Mouse (Mus musculus) inflammation-experienced regulatory T-cells, adult 6 months (primary cell): ENCODE measurements around the gene Serpina7. TPM values are rescaled to one million over a fixed set of nuclear protein-coding genes. Genes with fewer than 3 reads are reported as not detected.

Experiments used
- ATAC-seq: one replicate; pipeline ENCODE4 v1.8.0; 2017
- polyA plus RNA-seq, 3 experiments: library from polyadenylated mRNA; unstranded; fragments of 100-300 nt; shearing (Covaris generic); gene quantifications; one replicate each; pipeline ENCODE4 v1.2.1; 2017

Serpina7 gene
- polyA plus RNA-seq = not detected

DNA sequence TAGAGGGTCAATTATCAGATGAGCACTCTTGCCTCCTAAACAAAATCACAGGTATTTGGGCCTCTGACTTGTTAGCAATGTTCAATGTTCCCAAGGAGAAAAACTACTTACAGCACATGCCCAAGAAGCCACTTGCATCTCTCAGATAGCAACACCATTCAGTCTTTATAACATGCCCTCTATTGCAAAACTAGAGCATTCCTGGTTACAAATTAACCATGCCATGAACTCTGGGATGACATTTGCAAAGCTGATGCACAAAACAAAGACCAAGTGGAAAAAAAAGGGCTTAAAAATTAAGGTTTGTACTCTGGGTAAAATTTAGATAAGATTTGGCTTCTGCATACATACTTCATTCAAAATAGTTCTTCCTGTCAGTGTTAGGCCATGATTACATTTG is at the start of gene Serpina7:
Gene Serpina7, minus strand, starts transcription at position 160 of the 400 bp plus-strand sequence.
- ATAC-seq = no peak

DNA sequence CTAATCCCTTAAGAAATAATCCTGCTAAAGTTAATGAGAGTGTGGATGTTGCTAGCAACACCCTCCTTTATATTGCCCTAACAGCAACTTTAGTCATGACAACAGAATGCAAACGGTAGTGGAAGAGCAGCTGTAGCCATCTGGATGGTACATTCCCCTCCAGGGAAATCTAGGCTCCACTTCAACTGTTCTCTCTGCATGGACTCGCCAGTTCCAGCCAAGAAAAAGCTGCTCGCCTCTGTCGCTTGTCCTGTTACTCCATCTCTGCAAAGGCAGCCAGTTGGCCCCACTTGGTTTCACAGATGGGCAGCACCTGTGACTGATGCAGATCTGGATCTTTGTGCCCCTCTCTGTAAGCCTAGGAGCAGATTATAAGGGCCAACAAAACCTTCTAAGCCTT is 49.0 kb upstream of the Serpina7 start:
- no peak for ATAC-seq

DNA sequence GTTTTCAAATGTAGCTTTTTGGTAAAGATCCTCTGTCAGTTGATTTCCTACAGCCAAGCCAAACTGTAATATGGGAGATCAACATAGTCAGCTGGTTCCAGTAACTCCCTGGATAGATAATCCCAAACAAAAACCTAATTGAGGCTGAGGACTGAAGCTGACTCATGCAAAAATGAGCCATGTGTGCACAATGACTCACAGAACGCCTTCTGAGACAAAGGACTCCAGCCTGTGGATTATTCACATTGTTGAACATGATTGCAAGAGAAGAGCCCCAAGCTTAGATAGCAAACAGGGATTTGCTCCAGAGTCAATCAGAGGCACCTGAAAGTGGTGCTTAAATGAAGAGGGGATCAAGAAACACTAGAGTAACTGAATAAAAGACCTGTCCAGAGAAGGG is 12.2 kb upstream of the Serpina7 start:
- ATAC-seq = no peak

DNA sequence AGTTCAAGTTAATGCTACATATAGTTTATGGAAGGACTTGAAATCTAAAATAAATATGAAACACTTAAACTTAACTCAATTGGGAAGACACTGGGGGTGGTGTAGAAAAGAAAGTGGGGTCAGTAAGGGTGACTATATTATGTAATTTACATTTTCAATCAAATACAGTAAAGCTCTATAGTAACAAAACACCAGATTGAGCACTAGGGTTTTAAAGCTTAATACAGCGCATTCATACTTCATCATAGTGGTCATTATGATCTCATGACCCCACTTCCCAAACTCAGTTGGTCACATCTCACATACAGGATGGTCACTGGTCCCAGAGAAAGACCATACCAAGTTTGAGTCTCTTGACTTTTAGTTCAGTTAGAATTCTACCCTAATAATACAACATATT is 907 bp upstream of the Serpina7 start, which contains the start of gene 4930513O06Rik:
Gene 4930513O06Rik, plus strand, starts transcription at position 301 of the 400 bp plus-strand sequence.
- ATAC-seq = no peak

DNA sequence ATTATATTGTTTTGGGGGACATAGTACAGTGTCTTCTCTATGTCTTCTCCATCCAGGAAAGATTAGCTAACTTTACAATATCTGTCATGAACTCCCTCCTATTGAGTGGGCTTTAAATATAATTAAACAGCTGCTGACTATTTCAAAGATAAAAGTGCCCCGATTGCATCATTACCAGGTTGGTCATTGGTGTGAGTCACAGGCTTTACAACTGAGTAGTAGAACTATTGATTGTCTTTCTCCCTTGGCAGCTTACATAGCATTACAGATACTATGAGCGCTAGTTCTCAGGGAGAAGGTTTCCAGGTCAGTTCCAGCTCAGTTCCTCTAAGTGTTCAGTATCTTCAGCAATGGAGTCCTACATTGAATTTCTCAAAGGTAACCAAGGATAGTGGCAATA is 6.5 kb downstream of the Serpina7 start:
- no peak for ATAC-seq

DNA sequence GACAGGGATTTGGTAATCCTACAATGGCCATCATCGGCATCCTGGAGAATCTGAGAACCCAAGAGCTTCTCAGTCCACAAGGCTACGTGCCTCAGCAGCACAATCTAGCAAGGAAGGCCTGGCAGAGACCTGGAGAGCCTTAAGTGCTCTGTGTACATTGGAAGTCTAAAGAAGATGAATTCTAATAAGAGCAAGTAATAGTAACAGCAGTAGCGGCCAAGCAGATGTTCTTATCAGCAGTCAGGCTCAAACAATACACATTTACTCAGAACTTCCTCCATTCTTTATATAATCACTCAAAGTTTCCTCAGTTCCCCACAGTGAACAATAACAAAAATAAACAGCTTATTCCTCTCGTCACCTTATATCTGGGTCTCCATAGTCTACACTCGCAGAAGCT is 21.0 kb downstream of the Serpina7 start:
- no peak for ATAC-seq

DNA sequence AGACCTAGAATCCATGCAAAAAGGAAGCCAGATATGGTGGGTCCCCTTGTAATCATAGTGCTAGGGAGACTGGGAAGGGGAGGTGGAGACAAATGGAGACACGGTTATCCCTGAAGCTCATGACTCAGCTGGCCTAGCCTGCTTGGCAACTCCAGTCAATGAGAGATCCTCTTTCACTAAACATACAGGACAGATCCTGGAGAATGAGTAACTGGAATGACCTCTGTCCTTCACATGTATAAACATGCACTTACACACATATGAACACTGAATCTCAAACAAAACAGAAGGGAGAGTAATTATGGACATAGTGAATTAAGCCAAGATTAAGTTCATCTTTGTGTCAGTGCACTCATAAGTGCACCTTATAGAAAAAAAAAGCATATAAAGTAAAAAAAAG is 31.9 kb downstream of the Serpina7 start:
- ATAC-seq = no peak

DNA sequence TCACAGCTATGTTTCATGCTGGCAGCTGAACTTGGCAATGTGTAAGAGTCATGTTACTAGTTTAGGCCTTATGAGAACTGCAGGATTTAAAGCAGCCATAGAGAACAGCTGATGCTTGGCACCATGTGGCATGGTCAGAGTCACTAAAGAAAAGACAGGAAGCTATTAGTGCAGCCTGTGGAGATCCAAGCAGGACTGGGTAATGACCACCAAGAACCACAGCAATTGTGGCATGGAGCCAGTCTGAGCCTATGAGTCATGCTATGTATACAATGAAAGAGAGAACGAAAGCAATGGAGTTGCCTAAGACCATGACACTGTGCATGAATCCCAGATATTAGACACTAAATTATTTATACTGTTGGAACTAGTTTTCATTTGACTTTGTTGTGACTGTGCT is 33.1 kb downstream of the Serpina7 start:
- ATAC-seq = no peak

DNA sequence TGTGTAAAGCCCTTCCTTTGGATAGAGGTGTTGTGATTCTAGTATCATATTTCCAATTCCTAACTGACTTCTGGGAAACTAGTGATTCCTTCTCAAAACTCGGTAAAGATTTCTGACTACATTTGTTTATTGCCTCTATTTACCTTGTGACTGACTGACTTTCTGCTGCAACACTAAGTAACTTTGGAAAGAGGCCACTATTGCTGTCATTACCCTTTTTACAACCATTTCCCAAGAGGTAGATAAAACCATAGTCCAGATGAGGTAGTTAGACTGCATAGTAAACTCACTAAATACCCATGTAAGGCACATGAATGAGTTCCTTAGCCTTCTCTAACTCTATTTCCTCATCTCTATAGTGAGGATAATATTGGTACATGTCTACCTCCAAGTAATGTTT is 43.9 kb downstream of the Serpina7 start:
- no peak for ATAC-seq

DNA sequence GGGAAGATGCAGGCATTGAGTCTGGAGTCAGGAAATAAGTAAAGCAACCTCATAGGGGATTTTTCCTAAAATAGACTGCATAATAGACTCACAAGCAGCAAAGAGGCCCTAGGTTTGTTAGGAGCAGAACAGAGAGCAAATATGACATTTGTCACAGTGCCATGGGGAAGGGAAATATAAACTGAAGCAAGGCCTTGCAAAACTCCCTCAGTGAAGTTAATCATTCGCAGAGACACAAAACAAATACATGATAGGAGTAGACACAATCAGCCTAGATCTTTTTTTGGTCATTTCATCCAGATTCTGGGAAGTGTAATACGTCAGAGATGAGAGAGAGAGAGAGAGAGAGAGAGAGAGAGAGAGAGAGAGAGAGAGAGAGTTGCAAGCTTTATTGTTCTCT is 45.7 kb downstream of the Serpina7 start:
- no peak for ATAC-seq

DNA sequence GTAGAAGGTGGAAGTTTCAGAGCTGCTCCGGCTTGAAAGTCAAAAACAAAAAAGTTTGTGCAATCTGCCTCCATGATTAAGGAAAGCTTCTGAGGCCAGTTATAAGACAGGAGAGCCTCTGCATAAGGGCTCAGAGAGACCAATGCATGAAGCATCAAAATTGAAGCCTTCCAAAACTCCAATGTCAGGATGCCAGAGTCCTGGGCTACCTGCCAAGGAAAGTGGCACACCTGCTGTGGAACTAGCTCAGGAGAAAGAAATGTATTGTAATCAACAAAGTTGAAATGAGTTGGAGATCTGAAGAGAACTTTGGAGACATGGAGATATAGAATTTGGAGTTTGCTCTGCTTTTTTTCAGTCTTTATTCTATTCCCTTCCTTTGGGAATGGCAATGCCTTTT is 47.4 kb downstream of the Serpina7 start:
- ATAC-seq = no peak

Other genes with a start within 250 kb of the Serpina7 start
- not detected for gene Nrk, start 170.8 kb downstream of the Serpina7 start, polyA plus RNA-seq
- gene 4930513O06Rik, start 1.0 kb upstream of the Serpina7 start, polyA plus RNA-seq = not detected
- gene 4933428M09Rik, start 94.0 kb upstream of the Serpina7 start, polyA plus RNA-seq = not detected
- not detected for gene Mum1l1, start 124.8 kb upstream of the Serpina7 start, polyA plus RNA-seq
- not detected for gene Trap1a, start 248.4 kb upstream of the Serpina7 start, polyA plus RNA-seq